Mouse (Mus musculus) spleen, adult 2 months (tissue): ENCODE measurements around the gene Frmd6.

Experiments used
- CTCF ChIP-seq: fragments of 200-500 bp; IDR thresholded peaks from 2 replicates; pipeline ENCODE4 v1.5.1; 2011; ENCODE audit warnings: mild to moderate bottlenecking, inconsistent platforms; ENCODE audit not compliant: insufficient read depth, insufficient read length, insufficient replicate concordance; ENCODE audit errors: extremely low read depth
- POLR2A ChIP-seq: fragments of 200-500 bp; IDR thresholded peaks from 2 replicates; pipeline ENCODE4 v1.6.1; 2011; ENCODE audit warnings: low read depth, low read length, inconsistent platforms

DNA sequence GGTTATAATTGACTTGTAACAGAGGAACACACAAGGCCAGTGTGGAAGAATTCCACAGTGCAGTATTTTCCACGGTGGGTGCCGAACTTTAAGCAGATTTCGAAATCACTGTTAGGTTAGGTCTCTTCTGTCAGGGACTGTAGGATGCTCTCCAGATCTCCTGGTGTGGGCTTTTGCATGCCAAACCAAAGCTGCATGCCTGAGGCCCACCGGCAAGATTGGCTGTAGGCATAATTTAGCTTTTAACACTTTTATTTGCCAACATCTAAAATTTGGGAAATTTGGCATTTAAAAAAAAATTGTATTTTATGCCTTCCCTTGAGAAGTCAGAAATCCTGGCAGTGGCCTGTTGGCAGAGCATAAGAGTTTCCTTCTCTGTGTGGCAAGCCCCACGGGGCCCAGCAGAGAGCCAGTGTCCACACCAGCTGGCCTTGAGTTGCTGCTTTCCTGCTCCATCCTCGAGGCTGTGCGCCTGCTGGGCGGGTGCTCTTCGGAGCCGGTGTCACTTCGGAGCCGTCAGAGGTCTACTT, 12.5 kb downstream of the Frmd6 start:
- TF ChIP-seq CTCF = no peak
- TF ChIP-seq POLR2A = no peak
